In genomic region chr6:90763959-90764591, GRCm38 (mm10) we compare ENCODE assay signal across 8 mouse cellular contexts.
DNase-seq lines count a peak whose midpoint lies in the region; ATAC-seq and TF ChIP-seq lines count a peak whose summit lies in the region.

No protein-coding gene starts in this region.

- intact Hi-C loops in heart, adult 2 months (cut with DNase I): no loop called here

- H3K79me2 ChIP-seq in heart, adult 2 months (replicated peaks; ENCODE audit: control insufficient read depth, insufficient read depth, low read length): no peaks in the 10 kb centered on the region

- TF ChIP-seq EP300 in heart, adult 2 months (IDR thresholded peaks at IDR 0.05; ENCODE audit: insufficient read depth, low read depth, low read length): peak; percentile 82; the same call in 1 of the 2 replicates
- TF ChIP-seq EP300 in stomach, postnatal 0 days (optimal IDR thresholded peaks at IDR 0.05): no peak

- H3K27ac ChIP-seq in liver, embryonic 11.5 days (ENCODE audit: low read depth, low read length): no peak overlapping the region
- H3K27ac ChIP-seq in heart, adult 2 months: peak overlapping the region; percentile 92
- H3K27ac ChIP-seq in limb, embryonic 12.5 days: peak overlapping the region; percentile 2; the same call in 1 of the 2 replicates
- peak overlapping the region; percentile 47; the same call in 1 of the 2 replicates for H3K27ac ChIP-seq in midbrain, embryonic 16.5 days (ENCODE audit: low read length)
- peak overlapping the region; percentile 81 for H3K27ac ChIP-seq in stomach, postnatal 0 days (replicated peaks)

- 0 out of 2 replicates have a peak, but pooled peaks have one; percentile 15 for TF ChIP-seq CTCF in heart, adult 2 months (IDR thresholded peaks at IDR 0.05)
- TF ChIP-seq CTCF in stomach, postnatal 0 days (IDR thresholded peaks at IDR 0.05; ENCODE audit: low read depth): peak; percentile 40

- H3K9me3 ChIP-seq in liver, embryonic 11.5 days (ENCODE audit: control insufficient read depth, low read length): no peaks in the 10 kb centered on the region
- H3K9me3 ChIP-seq in limb, embryonic 12.5 days: no peaks in the 10 kb centered on the region
- no peaks in the 10 kb centered on the region for H3K9me3 ChIP-seq in midbrain, embryonic 16.5 days (replicated peaks; ENCODE audit: control insufficient read depth, low read length, poor library complexity, severe bottlenecking)
- H3K9me3 ChIP-seq in stomach, postnatal 0 days (ENCODE audit: control insufficient read depth, low read length): no peaks in the 10 kb centered on the region

- H3K4me2 ChIP-seq in liver, embryonic 11.5 days: no peak overlapping the region
- H3K4me2 ChIP-seq in limb, embryonic 12.5 days: 0 out of 2 replicates have a peak overlapping the region, but pooled peaks have one; percentile 17
- no peak overlapping the region for H3K4me2 ChIP-seq in midbrain, embryonic 16.5 days (ENCODE audit: low read length)
- H3K4me2 ChIP-seq in stomach, postnatal 0 days (replicated peaks; ENCODE audit: low read depth): peak overlapping the region; percentile 20; the same call in 1 of the 2 replicates

- H3K36me3 ChIP-seq in liver, embryonic 11.5 days (ENCODE audit: control insufficient read depth, insufficient read depth, low read length): no peaks in the 10 kb centered on the region
- no peaks in the 10 kb centered on the region; the same call in 1 of the 2 replicates for H3K36me3 ChIP-seq in heart, adult 2 months (ENCODE audit: control insufficient read depth, insufficient read depth, low read length)
- H3K36me3 ChIP-seq in limb, embryonic 12.5 days: no peaks in the 10 kb centered on the region
- no peaks in the 10 kb centered on the region for H3K36me3 ChIP-seq in midbrain, embryonic 16.5 days (ENCODE audit: control insufficient read depth, insufficient read depth, low read length)
- H3K36me3 ChIP-seq in stomach, postnatal 0 days (ENCODE audit: control insufficient read depth, insufficient read depth, low read length): no peaks in the 10 kb centered on the region

- H3K4me3 ChIP-seq in liver, embryonic 11.5 days (ENCODE audit: low read depth, low read length): no peak overlapping the region
- peak overlapping the region; percentile 55 for H3K4me3 ChIP-seq in heart, adult 2 months
- no peak overlapping the region for H3K4me3 ChIP-seq in limb, embryonic 12.5 days (replicated peaks)
- no peak overlapping the region for H3K4me3 ChIP-seq in midbrain, embryonic 16.5 days (ENCODE audit: low read depth, low read length)
- H3K4me3 ChIP-seq in stomach, postnatal 0 days (ENCODE audit: low read depth, low read length): no peak overlapping the region

- no peak; the same call in 1 of the 2 replicates for ATAC-seq in liver, embryonic 11.5 days (replicated peaks; ENCODE audit: low FRiP score)
- ATAC-seq in limb, embryonic 12.5 days (ENCODE audit: insufficient number of reproducible peaks, insufficient read depth, low FRiP score, low TSS enrichment, low read depth): no peak
- ATAC-seq in midbrain, embryonic 16.5 days: peak; percentile 55; the same call in 1 of the 2 replicates
- ATAC-seq in stomach, postnatal 0 days (ENCODE audit: low FRiP score, low TSS enrichment): peak; percentile 93

- H3K27me3 ChIP-seq in liver, embryonic 11.5 days (replicated peaks; ENCODE audit: control insufficient read depth, insufficient read depth, low read length): no peaks in the 10 kb centered on the region
- H3K27me3 ChIP-seq in heart, adult 2 months (ENCODE audit: control insufficient read depth, insufficient read depth, low read length): no peaks in the 10 kb centered on the region
- no peaks in the 10 kb centered on the region for H3K27me3 ChIP-seq in limb, embryonic 12.5 days
- H3K27me3 ChIP-seq in midbrain, embryonic 16.5 days (ENCODE audit: control insufficient read depth, insufficient read depth, low read depth, low read length): no peaks in the 10 kb centered on the region
- H3K27me3 ChIP-seq in stomach, postnatal 0 days (ENCODE audit: control insufficient read depth, insufficient read depth, low read length): no peaks in the 10 kb centered on the region

- peak; percentile 38 for DNase-seq in liver
- no peak for DNase-seq in liver, embryonic 11.5 days (ENCODE audit: low spot score)
- DNase-seq in embryo, embryonic 9.5 days (ENCODE audit: extremely low spot score): peak; percentile 23
- peak; percentile 93 to 94 for DNase-seq in heart, adult 2 months
- DNase-seq in kidney, adult 11 months: peak; percentile 62
- DNase-seq in stomach, postnatal 0 days (ENCODE audit: low spot score): peak; percentile 84

- no peak overlapping the region for H3K9ac ChIP-seq in liver, embryonic 11.5 days (ENCODE audit: low read depth, low read length)
- peak overlapping the region; percentile 55 for H3K9ac ChIP-seq in heart, adult 2 months (ENCODE audit: low read depth, low read length)
- H3K9ac ChIP-seq in limb, embryonic 12.5 days (replicated peaks): no peak overlapping the region; the same call in 1 of the 2 replicates
- H3K9ac ChIP-seq in midbrain, embryonic 16.5 days (ENCODE audit: low read depth, low read length): peak overlapping the region; percentile 5; the same call in 1 of the 2 replicates
- H3K9ac ChIP-seq in stomach, postnatal 0 days (ENCODE audit: low read length): no peak overlapping the region

- peak; percentile 73 for TF ChIP-seq POLR2A in heart, adult 2 months (IDR thresholded peaks at IDR 0.05; ENCODE audit: insufficient read depth, low read depth, low read length)

- H3K4me1 ChIP-seq in liver, embryonic 11.5 days (replicated peaks; ENCODE audit: control insufficient read depth, insufficient read depth, low read length): peaks cover 4% of the 10 kb centered on the region; the same call in 1 of the 2 replicates
- H3K4me1 ChIP-seq in heart, adult 2 months (ENCODE audit: control insufficient read depth, insufficient read depth, low read length): peaks cover 34% of the 10 kb centered on the region
- peaks cover 11% of the 10 kb centered on the region for H3K4me1 ChIP-seq in limb, embryonic 12.5 days (replicated peaks)
- peaks cover 15% of the 10 kb centered on the region for H3K4me1 ChIP-seq in midbrain, embryonic 16.5 days (ENCODE audit: control insufficient read depth, insufficient read depth, low read length)
- H3K4me1 ChIP-seq in stomach, postnatal 0 days (replicated peaks; ENCODE audit: control insufficient read depth, insufficient read depth): 0 out of 2 replicates have a peak, but pooled peaks cover 7% of the 10 kb centered on the region

- 59% methylated on average over 18 of the region's 18 CpGs for WGBS in liver, embryonic 11.5 days
- 9% methylated on average over 18 of the region's 18 CpGs for WGBS in heart, adult 2 months
- WGBS in limb, embryonic 12.5 days: 45% methylated on average over 18 of the region's 18 CpGs
- WGBS in midbrain, embryonic 16.5 days: 33% methylated on average over 18 of the region's 18 CpGs
- 19% methylated on average over 18 of the region's 18 CpGs for WGBS in stomach, postnatal 0 days

Comparison
In these comparisons a context has a peak if more than half of its experiments do, and no peak if none do; other contexts are left out.
1. ATAC-seq: peak in midbrain, embryonic 16.5 days (single experiment) and stomach, postnatal 0 days (single experiment); none in liver, embryonic 11.5 days (single experiment) and limb, embryonic 12.5 days (single experiment).
2. H3K4me2 ChIP-seq: peak in limb, embryonic 12.5 days (single experiment) and stomach, postnatal 0 days (single experiment); none in liver, embryonic 11.5 days (single experiment) and midbrain, embryonic 16.5 days (single experiment).
3. H3K9ac ChIP-seq: peak in heart, adult 2 months (single experiment) and midbrain, embryonic 16.5 days (single experiment); none in liver, embryonic 11.5 days (single experiment), limb, embryonic 12.5 days (single experiment) and stomach, postnatal 0 days (single experiment).